ENCODE assay signal across 14 mouse cellular contexts in the genomic region with DNA sequence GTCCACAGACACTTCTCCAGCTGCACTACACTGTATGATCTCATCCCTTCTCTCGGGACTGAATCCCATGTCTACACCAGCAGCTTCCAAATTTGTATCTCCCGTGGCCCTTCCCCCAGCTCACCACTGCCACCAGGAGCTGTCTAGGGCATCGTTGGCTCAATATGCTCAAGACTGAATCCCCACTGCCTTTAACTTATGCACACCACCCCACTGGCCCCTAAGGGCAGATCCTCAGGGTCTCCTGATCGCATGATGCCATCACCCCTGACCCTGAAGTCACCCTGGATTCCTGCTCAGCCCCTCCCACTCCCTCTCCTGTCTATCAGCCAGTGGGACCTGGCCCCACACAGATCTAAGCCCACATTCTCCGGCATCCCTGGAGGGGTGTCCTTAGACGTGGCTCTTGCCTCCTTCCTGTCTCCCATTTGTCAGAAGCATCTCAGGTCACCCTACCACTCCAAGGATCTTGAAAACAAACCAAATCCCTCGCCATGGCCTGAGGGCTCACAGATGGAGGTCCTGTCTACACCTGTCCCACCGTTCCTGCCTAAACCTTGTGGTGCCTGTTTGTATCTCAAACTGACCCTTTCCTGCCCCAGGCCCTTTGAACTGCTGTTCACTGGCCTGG. TPM values are rescaled to one million over a fixed set of nuclear protein-coding genes. Genes with fewer than 3 reads are reported as not detected.
DNase-seq lines count a peak whose midpoint lies in the region; ATAC-seq and TF ChIP-seq lines count a peak whose summit lies in the region.
"Had no signal": no experiment of that assay in that cellular context is flagged by ENCODE, and none has a peak within 500 bp of the region (broad histone marks: within the 10 kb centered on the region; RNA-seq: fewer than 3 reads in every experiment).

No protein-coding gene starts in this region.

- H3K4me2 ChIP-seq in midbrain, embryonic 14.5 days (ENCODE audit: low read length): no peak overlapping the region
- H3K4me2 ChIP-seq in midbrain, embryonic 15.5 days: no peak overlapping the region
- H3K4me2 ChIP-seq: lung, embryonic 15.5 days had no signal

- TF ChIP-seq CTCF in gastrocnemius, adult 2 months (IDR thresholded peaks at IDR 0.05): no peak
- no peak for TF ChIP-seq CTCF in thymus, adult 2 months (IDR thresholded peaks at IDR 0.05; ENCODE audit: borderline replicate concordance, control insufficient read depth, extremely low read depth, insufficient read depth, low read length, poor library complexity)

- H3K4me1 ChIP-seq in midbrain, embryonic 14.5 days (ENCODE audit: control insufficient read depth, insufficient read depth, low read length): peaks cover 20% of the 10 kb centered on the region
- H3K4me1 ChIP-seq in midbrain, embryonic 15.5 days: peaks cover 34% of the 10 kb centered on the region
- H3K4me1 ChIP-seq in thymus, adult 2 months (replicated peaks; ENCODE audit: control insufficient read depth, insufficient read depth, low read length): peaks cover 12% of the 10 kb centered on the region

- intact Hi-C loops in gastrocnemius, adult 2 months (cut with DNase I): loop anchor here (5.0 kb wide), 2 partner anchors 42 to 138 kb away; no protein-coding TSS in a partner anchor

- H3K9ac ChIP-seq in midbrain, embryonic 14.5 days (replicated peaks; ENCODE audit: low read length): 0 out of 2 replicates have a peak overlapping the region, but pooled peaks have one; percentile 14
- no peak overlapping the region for H3K9ac ChIP-seq in midbrain, embryonic 15.5 days
- H3K9ac ChIP-seq: lung, embryonic 15.5 days had no signal

- TF ChIP-seq POLR2A in thymus, adult 2 months (IDR thresholded peaks at IDR 0.05; ENCODE audit: control insufficient read depth, extremely low read depth, insufficient read depth, low read length, poor library complexity): no peak

- no peaks in the 10 kb centered on the region for H3K9me3 ChIP-seq in midbrain, embryonic 14.5 days (ENCODE audit: control insufficient read depth, low read length)
- no peaks in the 10 kb centered on the region for H3K9me3 ChIP-seq in midbrain, embryonic 15.5 days
- H3K9me3 ChIP-seq: lung, embryonic 15.5 days; megakaryocyte, embryonic 14.5 days had no signal

- no peak for ATAC-seq in midbrain, embryonic 14.5 days (ENCODE audit: low FRiP score, low TSS enrichment)
- ATAC-seq in midbrain, embryonic 15.5 days (replicated peaks): no peak

- no peak overlapping the region for H3K4me3 ChIP-seq in gastrocnemius, adult 2 months
- no peak overlapping the region for H3K4me3 ChIP-seq in midbrain, embryonic 14.5 days (replicated peaks; ENCODE audit: low read depth, low read length)
- H3K4me3 ChIP-seq in midbrain, embryonic 15.5 days: no peak overlapping the region
- no peak overlapping the region for H3K4me3 ChIP-seq in thymus, adult 2 months (ENCODE audit: control insufficient read depth, insufficient read depth, low read length)
- H3K4me3 ChIP-seq: lung, embryonic 15.5 days; megakaryocyte, embryonic 14.5 days; myocyte had no signal

- H3K27me3 ChIP-seq in midbrain, embryonic 14.5 days (ENCODE audit: control insufficient read depth, insufficient read depth, low read length): no peaks in the 10 kb centered on the region
- H3K27me3 ChIP-seq in midbrain, embryonic 15.5 days (replicated peaks): no peaks in the 10 kb centered on the region
- H3K27me3 ChIP-seq in thymus, adult 2 months (ENCODE audit: control insufficient read depth, insufficient read depth, low read length): peaks cover 3% of the 10 kb centered on the region

- WGBS in midbrain, embryonic 14.5 days: 72% methylated on average over 8 of the region's 8 CpGs
- 70% methylated on average over 8 of the region's 8 CpGs for WGBS in midbrain, embryonic 15.5 days
- 64% methylated on average over 8 of the region's 8 CpGs for WGBS in thymus, adult 2 months

- peak overlapping the region; percentile 85; the same call in 1 of the 2 replicates for H3K27ac ChIP-seq in gastrocnemius, adult 2 months
- H3K27ac ChIP-seq in midbrain, embryonic 14.5 days (replicated peaks; ENCODE audit: low read depth, low read length): no peak overlapping the region
- H3K27ac ChIP-seq in midbrain, embryonic 15.5 days: no peak overlapping the region
- no peak overlapping the region for H3K27ac ChIP-seq in thymus, adult 2 months (ENCODE audit: control insufficient read depth, insufficient read depth, low read length)
- H3K27ac ChIP-seq: lung, embryonic 15.5 days had no signal

- H3K36me3 ChIP-seq in midbrain, embryonic 14.5 days (ENCODE audit: control insufficient read depth, insufficient read depth, low read length): peaks cover 4% of the 10 kb centered on the region; the same call in 1 of the 2 replicates
- no peaks in the 10 kb centered on the region; the same call in 1 of the 2 replicates for H3K36me3 ChIP-seq in midbrain, embryonic 15.5 days (replicated peaks)
- no peaks in the 10 kb centered on the region for H3K36me3 ChIP-seq in thymus, adult 2 months (ENCODE audit: control insufficient read depth, insufficient read depth, low read length)
- H3K36me3 ChIP-seq: lung, embryonic 15.5 days had no signal

- peak; percentile 22 for DNase-seq in gastrocnemius, adult 2 months
- no peak for DNase-seq in gastrocnemius, postnatal 10 days
- no peak for DNase-seq in midbrain, embryonic 14.5 days
- peak; percentile 39 to 48 for DNase-seq in cerebellum, postnatal 36 days
- peak; percentile 63 for DNase-seq in right cerebral cortex, postnatal 25 days
- DNase-seq in thymus, adult 2 months: no peak
- DNase-seq: kidney, adult 8-10 months; thymus, adult 18-20 months had no signal

RNA-seq across cellular contexts. Expression of a gene that starts 2.4 kb away (rescaled TPM):
- 10 to 100 TPM; 26.4 to 26.6 TPM for total RNA-seq in gastrocnemius, adult 2 months (2021)
- 10 to 100 TPM; 31.2 to 47.2 TPM for total RNA-seq in gastrocnemius, postnatal 10 days (2021)
- polyA plus RNA-seq in midbrain, embryonic 14.5 days (2014; fragmentation: Nextera tagmentation; extraction: Ambion mirVana): 46.4 and 54.1 TPM in 2 replicates
- 62.5 and 64.4 TPM in 2 replicates for polyA plus RNA-seq in midbrain, embryonic 15.5 days (2015; fragmentation: Nextera tagmentation; extraction: Ambion mirVana)
- polyA plus RNA-seq in thymus, adult 2 months (2012; rRNA removed): 517 and 528 TPM in 2 replicates

RNA-seq across cellular contexts. Expression of a gene that starts 3.4 kb away (rescaled TPM):
- total RNA-seq in gastrocnemius, adult 2 months (2021): 1 to 10 TPM; 3.7 to 8.2 TPM
- total RNA-seq in gastrocnemius, postnatal 10 days (2021): 10 to 100 TPM; 18.9 to 25.7 TPM
- polyA plus RNA-seq in midbrain, embryonic 14.5 days (2014; fragmentation: Nextera tagmentation; extraction: Ambion mirVana): 90.6 and 103 TPM in 2 replicates
- 78.4 and 79.0 TPM in 2 replicates for polyA plus RNA-seq in midbrain, embryonic 15.5 days (2015; fragmentation: Nextera tagmentation; extraction: Ambion mirVana)
- polyA plus RNA-seq in thymus, adult 2 months (2012; rRNA removed): 10.7 and 12.1 TPM in 2 replicates
- total RNA-seq: common myeloid progenitor, adult 5-6 weeks; hematopoietic stem cell, adult 5-6 weeks had no signal

RNA-seq across cellular contexts. Expression of a gene that starts 32.0 kb away (rescaled TPM):
- total RNA-seq in gastrocnemius, adult 2 months (2021): 10 to 100 TPM; 34.3 to 43.2 TPM
- 10 to 100 TPM; 52.6 to 53.7 TPM for total RNA-seq in gastrocnemius, postnatal 10 days (2021)
- 107 and 153 TPM in 2 replicates for polyA plus RNA-seq in midbrain, embryonic 14.5 days (2014; fragmentation: Nextera tagmentation; extraction: Ambion mirVana)
- polyA plus RNA-seq in midbrain, embryonic 15.5 days (2015; fragmentation: Nextera tagmentation; extraction: Ambion mirVana): 116 and 117 TPM in 2 replicates
- polyA plus RNA-seq in thymus, adult 2 months (2012; rRNA removed): 192 and 257 TPM in 2 replicates

RNA-seq across cellular contexts. Expression of a gene that starts 38.3 kb away (rescaled TPM):
- 1 to 10 TPM; 2.6 to 3.4 TPM for total RNA-seq in gastrocnemius, adult 2 months (2021)
- 1 to 10 TPM; 3.5 to 6.7 TPM for total RNA-seq in gastrocnemius, postnatal 10 days (2021)
- polyA plus RNA-seq in midbrain, embryonic 14.5 days (2014; fragmentation: Nextera tagmentation; extraction: Ambion mirVana): not detected in 2 replicates
- polyA plus RNA-seq in midbrain, embryonic 15.5 days (2015; fragmentation: Nextera tagmentation; extraction: Ambion mirVana): 0.44 and 0.83 TPM in 2 replicates
- polyA plus RNA-seq in thymus, adult 2 months (2012; rRNA removed): 23.8 and 27.3 TPM in 2 replicates

RNA-seq across cellular contexts. Expression of a gene that starts 46.0 kb away (rescaled TPM):
- 10 to 100 TPM; 34.7 to 51.1 TPM for total RNA-seq in gastrocnemius, adult 2 months (2021)
- total RNA-seq in gastrocnemius, postnatal 10 days (2021): 10 to 100 TPM; 38.1 to 40.7 TPM
- polyA plus RNA-seq in midbrain, embryonic 14.5 days (2014; fragmentation: Nextera tagmentation; extraction: Ambion mirVana): 46.2 and 64.4 TPM in 2 replicates
- polyA plus RNA-seq in midbrain, embryonic 15.5 days (2015; fragmentation: Nextera tagmentation; extraction: Ambion mirVana): 51.3 and 54.2 TPM in 2 replicates
- 17.9 and 24.7 TPM in 2 replicates for polyA plus RNA-seq in thymus, adult 2 months (2012; rRNA removed)

Comparison
In these comparisons a context has a peak if more than half of its experiments do, and no peak if none do; other contexts are left out.
1. DNase-seq: peak in gastrocnemius, adult 2 months (single experiment), cerebellum, postnatal 36 days (2 of 2) and right cerebral cortex, postnatal 25 days (single experiment); none in gastrocnemius, postnatal 10 days (single experiment), midbrain, embryonic 14.5 days (single experiment) and thymus, adult 2 months (single experiment).